Mouse (Mus musculus) left cerebral cortex, postnatal 25 days (tissue): ENCODE results near the gene Arhgap44. TPM values are rescaled to one million over a fixed set of nuclear protein-coding genes. Genes with fewer than 3 reads are reported as not detected.

Experiments used
- DNase-seq, 2 experiments: peaks; one replicate each; pipeline ENCODE4 v3.0.0; 2022; ENCODE audit warnings: low spot score in 2 of 2, mixed read lengths in 1 of 2
- intact Hi-C: fragments of 180-260 bp; cut with DNase I; formaldehyde crosslinking; loops from one replicate; pipeline ENCODE4 v1.15.1; 2025
- microRNA-seq, 2 experiments: library from miRNA; unstranded; fragments of <30 nt; microRNA quantifications; one replicate each; pipeline ENCODE4 v1.2.0; 2022
- total RNA-seq, 2 experiments: library from RNA; stranded (reverse); gene quantifications; 2 replicates each; pipeline ENCODE4 v1.2.3; 2021

Arhgap44 gene
- total RNA-seq, 2 experiments from 2014 or later: 148 to 149 TPM

DNA sequence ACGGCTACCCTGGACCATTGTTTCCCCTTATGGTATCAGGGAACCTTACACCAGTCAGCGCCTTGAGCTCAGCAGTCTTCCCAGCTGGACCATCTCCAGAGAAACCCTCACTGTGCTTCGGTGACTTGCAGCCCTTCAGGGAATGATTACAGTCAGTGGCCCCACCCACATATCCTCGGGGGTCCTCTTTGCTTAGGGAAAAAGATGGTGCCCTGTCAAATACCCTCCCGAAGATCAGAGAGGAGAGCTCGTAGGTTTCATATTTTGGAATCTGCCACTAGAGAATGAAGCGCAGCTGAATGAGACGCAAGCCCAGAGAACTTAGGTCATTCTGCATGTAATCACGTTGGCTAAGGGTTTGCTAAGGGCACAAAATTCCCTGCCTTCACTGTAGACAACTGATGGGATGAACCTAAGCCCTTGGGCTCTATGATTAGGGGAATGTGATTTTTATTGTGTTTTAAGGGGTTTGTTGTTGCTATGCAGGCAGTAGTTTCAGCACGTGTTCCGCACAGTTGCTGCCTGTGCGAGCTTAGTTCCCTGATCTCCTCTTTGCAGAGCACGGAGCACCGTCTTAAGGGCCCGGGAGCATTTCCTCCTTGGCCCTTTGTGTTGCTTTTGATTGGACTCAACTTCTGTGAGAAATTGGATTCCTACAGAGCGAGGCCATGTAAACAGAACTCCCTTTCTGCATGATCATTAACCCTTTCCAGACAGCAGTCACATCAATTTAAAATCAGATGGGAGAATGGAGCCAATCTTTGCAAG lies 205.6 kb downstream of the Arhgap44 start:
- intact Hi-C loops: no loop called here
- no peak for DNase-seq

Small RNA genes within 50 kb of the gene (microRNA-seq; reads per million reads assigned to microRNA genes)
- 0 reads per million in 2 experiments for gene Gm25991

Other genes with a start within 250 kb of the Arhgap44 start
- gene Elac2, start 183.9 kb downstream of the Arhgap44 start, total RNA-seq: 10 to 100 TPM; 27.3 to 28.0 TPM
- 1 to 10 TPM; 2.7 to 4.5 TPM for gene 1700086D15Rik, start 3.1 kb downstream of the Arhgap44 start, total RNA-seq
- under 1 TPM; 0.53 to 0.85 TPM for gene Myocd, start 107.0 kb upstream of the Arhgap44 start, total RNA-seq